Mouse (Mus musculus): ENCODE data around the gene Tmcc3. TPM values are rescaled to one million over a fixed set of nuclear protein-coding genes. Genes with fewer than 3 reads are reported as not detected.
A peak's percentile ranks its signal among the peaks of the same experiment; 100 is the strongest.

Gene Tmcc3
- total RNA-seq, 2 experiments from 2014 or later, result 36.8 to 41.8 TPM

GRCm38 (mm10) chr10:94461378-94461777, 149.6 kb downstream of the Tmcc3 start:
- peak in 1 of 2 experiments; percentile 33 for DNase-seq
- intact Hi-C loops (cut with DNase I), result loop anchor here (5.0 kb wide), 1 partner anchor 51 kb away; no protein-coding TSS in a partner anchor

- intact Hi-C loops (cut with DNase I), result loop anchor here (5.0 kb wide), 1 partner anchor 50 kb away; no protein-coding TSS in a partner anchor
- no peak for DNase-seq
Measured at GRCm38 (mm10) chr10:94461871-94462270, 150.1 kb downstream of the Tmcc3 start.

DNA sequence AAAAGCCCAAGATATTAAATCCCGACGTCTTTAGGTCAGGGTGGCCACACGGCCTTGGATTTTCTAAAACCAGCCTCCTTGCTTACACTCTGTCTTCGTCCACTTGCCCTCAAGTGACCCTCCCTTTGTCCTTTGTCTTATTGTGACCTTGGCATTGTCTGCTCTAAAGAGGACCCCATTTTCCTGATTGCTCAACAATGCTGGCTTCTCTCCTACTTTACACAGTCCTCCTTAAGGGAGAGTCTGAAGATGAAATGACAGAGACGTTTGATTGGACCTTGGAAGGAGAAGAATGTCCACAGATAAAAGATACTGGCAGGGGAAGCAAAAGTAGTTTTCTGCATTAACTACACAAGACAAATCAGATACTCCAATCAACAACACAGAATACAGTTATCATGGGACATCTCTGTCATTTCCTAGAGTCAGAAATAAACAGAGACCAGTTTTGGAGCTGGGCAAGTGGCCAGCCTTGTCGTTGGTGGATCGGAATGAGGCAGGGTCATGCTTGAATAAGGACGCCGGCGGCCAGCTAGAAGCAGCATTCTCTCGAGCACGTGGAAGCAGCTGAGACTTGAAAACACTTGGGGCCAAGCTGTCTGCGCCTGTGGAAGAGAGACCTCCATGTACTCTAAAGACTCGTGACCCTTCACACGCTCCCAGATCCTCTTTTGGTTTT, 150.8 kb downstream of the Tmcc3 start:
- peak; percentile 87 to 90 for DNase-seq
- intact Hi-C loops (cut with DNase I), result loop anchor here (5.0 kb wide), 1 partner anchor 50 kb away; no protein-coding TSS in a partner anchor

GRCm38 (mm10) chr10:94463410-94463809, 151.7 kb downstream of the Tmcc3 start:
- intact Hi-C loops (cut with DNase I), result loop anchor here (5.0 kb wide), 1 partner anchor 49 kb away; no protein-coding TSS in a partner anchor
- no peak for DNase-seq

DNA sequence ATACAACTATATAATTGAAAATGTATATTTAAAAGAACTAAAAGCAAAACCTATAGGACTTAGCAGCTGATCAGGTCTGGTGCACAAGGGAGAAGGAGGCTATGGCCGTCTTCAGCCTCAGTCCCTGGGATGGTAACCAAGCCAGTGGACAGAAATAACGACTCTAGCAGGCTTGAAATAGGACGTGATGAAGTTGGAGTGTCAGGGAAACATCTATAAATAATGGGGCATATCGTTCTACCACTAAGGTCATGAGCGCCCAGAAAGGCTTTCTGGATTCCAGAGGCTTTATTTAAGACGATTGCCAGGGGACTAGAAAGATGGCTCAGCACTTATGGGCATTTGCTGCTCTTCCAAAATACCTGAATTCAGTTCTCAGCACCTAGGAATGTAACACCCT, 153.9 kb downstream of the Tmcc3 start:
- intact Hi-C loops (cut with DNase I), result no loop called here
- DNase-seq, result no peak

GRCm38 (mm10) chr10:94466313-94466712, 154.6 kb downstream of the Tmcc3 start:
- intact Hi-C loops (cut with DNase I), result no loop called here
- peak; percentile 36 to 39 for DNase-seq

DNA sequence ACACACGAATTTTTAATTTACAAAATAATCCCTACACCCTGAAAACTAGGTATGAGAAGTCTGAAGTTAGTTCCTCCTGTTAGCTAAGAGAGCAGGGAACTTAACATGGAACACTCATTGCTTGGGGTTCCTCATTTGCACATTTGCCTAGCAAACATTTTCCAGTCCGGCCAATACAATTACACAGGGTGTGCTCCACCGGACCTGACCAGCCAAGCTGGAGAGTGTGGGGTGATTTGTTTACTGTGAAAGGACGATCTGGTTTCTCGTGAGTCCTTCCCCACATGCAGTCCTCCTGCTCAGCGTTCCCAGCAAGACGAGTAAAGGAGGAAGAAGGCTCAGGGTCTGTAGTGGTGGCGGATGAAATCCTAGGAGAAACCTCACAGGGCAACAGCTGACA, 159.7 kb downstream of the Tmcc3 start:
- intact Hi-C loops (cut with DNase I), result no loop called here
- no peak for DNase-seq

- DNase-seq, result no peak
- intact Hi-C loops (cut with DNase I), result no loop called here
Measured at GRCm38 (mm10) chr10:94473501-94473900, 161.8 kb downstream of the Tmcc3 start.

GRCm38 (mm10) chr10:94474185-94474584, 162.4 kb downstream of the Tmcc3 start:
- intact Hi-C loops (cut with DNase I), result no loop called here
- DNase-seq, result no peak

DNA sequence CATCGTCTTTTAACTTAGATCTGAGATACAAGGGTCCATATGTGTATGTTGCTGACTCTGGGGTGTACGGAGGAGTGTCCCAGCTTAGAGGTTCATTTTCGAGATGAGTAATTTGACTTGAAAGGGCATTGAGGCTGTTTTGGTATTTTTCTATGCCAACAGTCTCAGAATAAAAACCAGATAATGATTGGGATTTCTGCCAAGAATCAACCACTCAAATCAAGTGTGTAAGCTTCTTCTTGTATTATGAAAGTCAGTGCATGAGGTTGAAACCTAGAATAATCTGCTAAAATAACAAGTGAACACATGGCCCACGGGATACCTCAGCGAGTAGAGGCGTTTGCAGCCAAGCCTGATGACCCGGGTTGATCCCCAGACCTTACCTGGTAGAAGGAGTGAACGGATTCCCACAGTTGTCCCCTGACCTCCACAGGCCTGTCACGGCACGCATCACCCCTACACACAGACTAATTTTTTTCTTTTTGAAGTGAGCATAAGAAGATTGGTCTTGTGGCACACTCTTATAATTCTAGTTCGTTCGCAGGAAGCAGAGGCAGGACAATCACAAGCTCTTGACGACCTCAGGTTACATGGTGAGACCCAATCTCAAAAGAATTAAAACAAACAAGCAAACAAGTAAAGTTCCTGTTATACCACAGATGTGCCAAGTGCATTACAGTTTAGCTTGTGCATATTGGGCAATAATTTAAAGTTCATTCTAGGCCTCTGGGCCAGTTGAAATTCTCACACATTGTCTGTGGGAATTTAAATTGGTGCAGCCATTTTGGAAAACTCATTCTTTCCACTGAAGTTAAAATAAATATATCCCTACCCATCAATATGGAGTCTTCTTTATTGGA, 165.8 kb downstream of the Tmcc3 start:
- DNase-seq, result no peak
- intact Hi-C loops (cut with DNase I), result no loop called here

GRCm38 (mm10) chr10:94479646-94480045, 167.9 kb downstream of the Tmcc3 start:
- intact Hi-C loops (cut with DNase I), result loop anchor here (2.0 to 5.0 kb wide), 3 partner anchors 35 to 93 kb away; no protein-coding TSS in a partner anchor
- peak; percentile 57 to 65 for DNase-seq

DNA sequence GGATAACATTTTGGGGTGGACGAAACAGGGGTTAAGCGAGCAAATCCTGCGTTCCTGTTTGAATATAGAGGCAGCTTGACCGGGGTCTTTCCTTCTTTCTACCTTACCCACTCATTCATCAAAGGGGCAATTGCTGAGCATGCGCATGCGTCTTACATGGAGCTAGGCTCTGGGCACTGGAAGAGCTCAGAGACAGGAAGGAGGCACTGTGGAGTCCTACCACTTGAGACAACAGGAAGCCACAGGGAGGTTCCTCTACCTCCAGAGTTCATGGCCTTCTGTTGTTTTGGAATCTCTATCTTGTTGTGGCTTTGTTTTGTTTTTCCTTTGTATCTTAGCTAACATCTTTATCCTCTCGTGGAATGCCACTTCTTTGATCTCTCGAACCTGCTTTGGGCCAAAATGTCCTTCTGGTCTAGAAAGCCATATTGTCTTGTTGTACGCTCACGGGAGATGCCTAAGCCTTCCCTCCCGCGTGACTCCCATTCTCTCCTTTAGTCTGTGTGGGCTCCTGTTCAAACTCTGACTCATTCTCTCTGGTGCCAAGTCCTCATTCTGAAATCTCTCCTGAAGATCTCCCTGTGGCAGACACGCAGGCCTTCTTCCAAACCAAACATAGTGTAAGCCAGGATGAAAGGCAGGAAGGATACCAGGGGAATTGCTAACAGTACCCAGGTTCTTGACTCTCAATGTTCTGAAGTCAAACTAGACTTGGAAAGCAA, 168.8 kb downstream of the Tmcc3 start:
- intact Hi-C loops (cut with DNase I), result loop anchor here (2.0 to 5.0 kb wide), 3 partner anchors 34 to 92 kb away; no protein-coding TSS in a partner anchor

GRCm38 (mm10) chr10:94481613-94482012, 169.9 kb downstream of the Tmcc3 start:
- intact Hi-C loops (cut with DNase I), result loop anchor here (2.0 to 5.0 kb wide), 3 partner anchors 33 to 91 kb away; no protein-coding TSS in a partner anchor
- no peak for DNase-seq

More for the DNA sequence above, 168.8 kb downstream of the Tmcc3 start:
- DNase-seq, result peak; percentile 39 to 67

- no peak for DNase-seq
- intact Hi-C loops (cut with DNase I), result no loop called here
Measured at GRCm38 (mm10) chr10:94486179-94486578, 174.4 kb downstream of the Tmcc3 start.

- DNase-seq, result no peak
Measured at GRCm38 (mm10) chr10:94489509-94489908, 177.8 kb downstream of the Tmcc3 start.

DNA sequence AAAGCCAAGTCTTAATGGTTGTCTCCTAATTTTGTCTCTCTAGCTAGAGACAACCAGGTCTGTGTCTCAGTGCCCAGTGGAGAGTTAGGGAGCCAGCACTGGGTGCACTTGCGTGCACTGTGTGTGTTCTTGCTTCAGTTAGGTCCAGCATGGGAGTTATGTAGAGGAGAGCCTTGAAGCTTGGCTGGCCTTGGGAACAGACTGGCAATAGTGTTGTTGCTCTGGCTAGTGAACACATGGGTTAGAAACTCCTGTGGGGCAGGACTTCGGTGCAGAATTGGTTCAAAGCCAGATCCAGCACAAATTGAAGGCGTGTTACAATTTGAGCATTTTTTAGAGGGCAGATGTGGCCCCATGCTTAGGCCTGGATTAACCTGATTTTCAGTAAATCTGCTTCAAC, 179.3 kb downstream of the Tmcc3 start:
- intact Hi-C loops (cut with DNase I), result no loop called here
- no peak for DNase-seq

More at GRCm38 (mm10) chr10:94489509-94489908, 177.8 kb downstream of the Tmcc3 start:
- intact Hi-C loops (cut with DNase I), result no loop called here

GRCm38 (mm10) chr10:94494403-94494846, 182.7 kb downstream of the Tmcc3 start:
- intact Hi-C loops (cut with DNase I), result loop anchor here (2.0 kb wide), 1 partner anchor 20 kb away; no protein-coding TSS in a partner anchor
- DNase-seq, result peak; percentile 65 to 71

GRCm38 (mm10) chr10:94495496-94496235, 183.9 kb downstream of the Tmcc3 start:
- no peak for DNase-seq
- intact Hi-C loops (cut with DNase I), result loop anchor here (2.0 kb wide), 1 partner anchor 19 kb away; no protein-coding TSS in a partner anchor

DNA sequence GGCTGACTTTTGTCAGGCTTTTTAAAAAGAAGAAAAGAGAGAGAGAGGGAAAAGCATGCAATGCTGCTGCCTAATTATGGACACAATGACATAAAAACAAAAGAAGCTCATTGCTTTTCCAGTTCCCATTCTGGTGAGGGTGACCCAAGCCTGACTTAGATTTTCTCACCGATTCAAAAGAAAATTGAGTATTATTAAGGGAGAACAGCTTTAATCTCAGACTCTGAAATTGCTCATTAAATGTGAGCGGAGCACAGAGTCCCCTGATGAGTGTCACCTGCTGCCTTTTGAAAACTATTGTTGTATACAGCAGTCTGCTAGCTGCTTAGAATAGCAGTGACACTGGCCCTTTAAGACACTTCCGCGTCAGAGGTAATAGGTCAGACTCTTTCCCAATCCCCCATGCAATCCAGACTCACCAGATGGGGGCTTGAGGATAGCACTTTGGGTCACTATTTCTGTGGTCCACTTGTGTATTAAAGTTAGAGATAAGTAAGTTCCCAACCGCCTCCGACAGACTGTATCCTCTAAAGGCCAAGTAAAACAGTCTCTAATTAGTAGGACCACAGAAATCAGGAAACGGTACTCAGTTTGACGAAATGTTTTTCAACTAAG, 185.2 kb downstream of the Tmcc3 start:
- no peak for DNase-seq
- intact Hi-C loops (cut with DNase I), result no loop called here

Data from heart, postnatal 14 days (tissue).